Mouse (Mus musculus): Measurements from ENCODE around the gene BC107364. TPM values are rescaled to one million over a fixed set of nuclear protein-coding genes. Genes with fewer than 3 reads are reported as not detected.
A peak's percentile ranks its signal among the peaks of the same experiment; 100 is the strongest.
"Not testable (repeated sequence)": the region's sequence is repeated elsewhere in the genome, so short reads cannot be mapped to it uniquely, and the experiment has no call there.

BC107364 gene
- polyA plus RNA-seq, 1 experiment from 2014 or later = not detected

- peaks cover 23% of the 10 kb centered on the region for H3K27me3 ChIP-seq
- not testable (repeated sequence) for H3K4me2 ChIP-seq; ATAC-seq (ENCODE audit: low FRiP score); H3K9me3 ChIP-seq; H3K4me3 ChIP-seq; H3K27ac ChIP-seq; H3K36me3 ChIP-seq; H3K4me1 ChIP-seq (replicated peaks); H3K9ac ChIP-seq
- no CpG with 5 or more reads among the region's 19 CpGs for WGBS
These were observed 8.4 kb upstream of the BC107364 start for GRCm38 (mm10) chr3:96460568-96460870.

GRCm38 (mm10) chr3:96459757-96460567 is 7.9 kb upstream of the BC107364 start:
- not testable (repeated sequence) for H3K4me3 ChIP-seq; H3K9ac ChIP-seq; H3K4me2 ChIP-seq; H3K9me3 ChIP-seq; H3K4me1 ChIP-seq (replicated peaks); H3K27ac ChIP-seq; H3K36me3 ChIP-seq
- WGBS = 0% methylated on average over 1 of the region's 58 CpGs
- peaks cover 23% of the 10 kb centered on the region for H3K27me3 ChIP-seq
- peak; percentile 71; the same call in 1 of the 2 replicates for ATAC-seq (ENCODE audit: low FRiP score)

GRCm38 (mm10) chr3:96458886-96459439 is 6.9 kb upstream of the BC107364 start:
- WGBS = no CpG with 5 or more reads among the region's 48 CpGs
- not testable (repeated sequence) for H3K9ac ChIP-seq; H3K27ac ChIP-seq; H3K4me3 ChIP-seq; H3K36me3 ChIP-seq; ATAC-seq (ENCODE audit: low FRiP score); H3K4me2 ChIP-seq; H3K9me3 ChIP-seq; H3K4me1 ChIP-seq (replicated peaks)
- H3K27me3 ChIP-seq = peaks cover 20% of the 10 kb centered on the region

- no CpG with 5 or more reads among the region's 53 CpGs for WGBS
- H3K4me3 ChIP-seq; H3K36me3 ChIP-seq; H3K9me3 ChIP-seq; H3K4me1 ChIP-seq (replicated peaks); H3K4me2 ChIP-seq; H3K9ac ChIP-seq; ATAC-seq (ENCODE audit: low FRiP score); H3K27ac ChIP-seq: not testable (repeated sequence)
- peaks cover 16% of the 10 kb centered on the region for H3K27me3 ChIP-seq
These were observed 5.9 kb upstream of the BC107364 start for GRCm38 (mm10) chr3:96458008-96458407.

- WGBS = no CpG with 5 or more reads among the region's 50 CpGs
- ATAC-seq (ENCODE audit: low FRiP score); H3K9me3 ChIP-seq; H3K27ac ChIP-seq; H3K4me2 ChIP-seq; H3K4me3 ChIP-seq; H3K4me1 ChIP-seq (replicated peaks); H3K36me3 ChIP-seq; H3K9ac ChIP-seq: not testable (repeated sequence)
- peaks cover 20% of the 10 kb centered on the region for H3K27me3 ChIP-seq
These were observed 847 bp downstream of the BC107364 start for GRCm38 (mm10) chr3:96451181-96451737.

- not testable (repeated sequence) for H3K4me3 ChIP-seq; H3K4me1 ChIP-seq (replicated peaks); H3K4me2 ChIP-seq; H3K9me3 ChIP-seq; H3K27ac ChIP-seq; H3K36me3 ChIP-seq; ATAC-seq (ENCODE audit: low FRiP score); H3K9ac ChIP-seq
- peaks cover 23% of the 10 kb centered on the region for H3K27me3 ChIP-seq
- WGBS = 0% methylated on average over 1 of the region's 10 CpGs
These were observed 1.6 kb downstream of the BC107364 start for GRCm38 (mm10) chr3:96450586-96450896.

GRCm38 (mm10) chr3:96449762-96450585 is 2.1 kb downstream of the BC107364 start:
- H3K9me3 ChIP-seq; H3K4me3 ChIP-seq; H3K9ac ChIP-seq; H3K4me1 ChIP-seq (replicated peaks); H3K36me3 ChIP-seq; H3K27ac ChIP-seq; H3K4me2 ChIP-seq: not testable (repeated sequence)
- WGBS = no CpG with 5 or more reads among the region's 68 CpGs
- peak; percentile 72 for ATAC-seq (ENCODE audit: low FRiP score)
- H3K27me3 ChIP-seq = peaks cover 23% of the 10 kb centered on the region

- no peak overlapping the region for H3K9ac ChIP-seq
- H3K4me3 ChIP-seq = no peak overlapping the region
- no peak for ATAC-seq (ENCODE audit: low FRiP score)
- peaks cover 60% of the 10 kb centered on the region for H3K27me3 ChIP-seq
- no peaks in the 10 kb centered on the region for H3K9me3 ChIP-seq
- H3K4me2 ChIP-seq = no peak overlapping the region
- 88% methylated on average over 4 of the region's 4 CpGs for WGBS
- no peak overlapping the region for H3K27ac ChIP-seq
- H3K36me3 ChIP-seq = no peaks in the 10 kb centered on the region
- H3K4me1 ChIP-seq (replicated peaks) = no peaks in the 10 kb centered on the region
These were observed 6.7 kb downstream of the BC107364 start for GRCm38 (mm10) chr3:96445436-96445835.

- Histone ChIP-seq H3K27me3 (peaks cover 93% of the 10 kb centered on the region), H3K27ac (no peak overlapping the region), H3K4me2 (peak overlapping the region; percentile 62), H3K4me1 (replicated peaks) (peaks cover 4% of the 10 kb centered on the region; the same call in 1 of the 2 replicates), H3K36me3 (no peaks in the 10 kb centered on the region), H3K4me3 (peak overlapping the region; percentile 44), H3K9me3 (no peaks in the 10 kb centered on the region), H3K9ac (peak overlapping the region; percentile 70)
- no peak for ATAC-seq (ENCODE audit: low FRiP score)
- WGBS = under 1% methylated on average over 13 of the region's 13 CpGs
These were observed 11.5 kb downstream of the BC107364 start for GRCm38 (mm10) chr3:96440578-96440977.

GRCm38 (mm10) chr3:96435557-96436091 is 16.5 kb downstream of the BC107364 start:
- no peaks in the 10 kb centered on the region for H3K9me3 ChIP-seq
- H3K27me3 ChIP-seq = peaks cover 84% of the 10 kb centered on the region
- peak; percentile 80; the same call in 1 of the 2 replicates for ATAC-seq (ENCODE audit: low FRiP score)
- H3K4me2 ChIP-seq = peak overlapping the region; percentile 35
- peaks cover 6% of the 10 kb centered on the region; the same call in 1 of the 2 replicates for H3K4me1 ChIP-seq (replicated peaks)
- H3K9ac ChIP-seq = 0 out of 2 replicates have a peak overlapping the region, but pooled peaks have one; percentile 15
- no peaks in the 10 kb centered on the region for H3K36me3 ChIP-seq
- under 1% methylated on average over 26 of the region's 26 CpGs for WGBS
- peak overlapping the region; percentile 31 for H3K4me3 ChIP-seq
- H3K27ac ChIP-seq = no peak overlapping the region

- peaks cover 6% of the 10 kb centered on the region; the same call in 1 of the 2 replicates for H3K4me1 ChIP-seq (replicated peaks)
- no peak overlapping the region for H3K4me3 ChIP-seq
- H3K9ac ChIP-seq = no peak overlapping the region
- no peak overlapping the region for H3K27ac ChIP-seq
- H3K9me3 ChIP-seq = no peaks in the 10 kb centered on the region
- no peak for ATAC-seq (ENCODE audit: low FRiP score)
- no peaks in the 10 kb centered on the region for H3K36me3 ChIP-seq
- no peak overlapping the region for H3K4me2 ChIP-seq
- 7% methylated on average over 3 of the region's 3 CpGs for WGBS
- H3K27me3 ChIP-seq = peaks cover 77% of the 10 kb centered on the region
These were observed 19.9 kb downstream of the BC107364 start for GRCm38 (mm10) chr3:96432207-96432606.

GRCm38 (mm10) chr3:96429819-96430132 is 22.3 kb downstream of the BC107364 start:
- Histone ChIP-seq H3K4me1 (replicated peaks) (no peaks in the 10 kb centered on the region), H3K27ac (no peak overlapping the region), H3K27me3 (peaks cover 67% of the 10 kb centered on the region), H3K9me3 (no peaks in the 10 kb centered on the region), H3K36me3 (no peaks in the 10 kb centered on the region), H3K4me3 (no peak overlapping the region), H3K9ac (no peak overlapping the region), H3K4me2 (no peak overlapping the region)
- WGBS = 76% methylated on average over 4 of the region's 4 CpGs
- ATAC-seq (ENCODE audit: low FRiP score) = no peak

Data from hindbrain, embryonic 13.5 days (tissue).